Mouse (Mus musculus) liver, embryonic 14.5 days (tissue): Measurements from ENCODE around the gene Cep41.

Experiments
- CTCF ChIP-seq: IDR thresholded peaks from 2 replicates; pipeline ENCODE4 v1.5.1; 2016; ENCODE audit warnings: antibody characterized with exemption, low read depth, control low read depth
- EP300 ChIP-seq: IDR thresholded peaks from 2 replicates; pipeline ENCODE4 v1.6.1; 2016; ENCODE audit warnings: antibody characterized with exemption, low read depth

- TF ChIP-seq EP300, result no peak
- no peak for TF ChIP-seq CTCF
These were observed 89.1 kb downstream of the Cep41 start for GRCm38 (mm10) chr6:30604342-30604867.
